Mouse (Mus musculus): ENCODE data around the gene Tmem14c. TPM values are rescaled to one million over a fixed set of nuclear protein-coding genes. Genes with fewer than 3 reads are reported as not detected.
A peak's percentile ranks its signal among the peaks of the same experiment; 100 is the strongest.
"Not testable (repeated sequence)": the region's sequence is repeated elsewhere in the genome, so short reads cannot be mapped to it uniquely, and the experiment has no call there.

Tmem14c gene
- polyA plus RNA-seq, 1 experiment, result 79.0 TPM

- Histone ChIP-seq H3K36me3 (ENCODE audit: control insufficient read depth, insufficient read depth, low read length) (no peaks in the 10 kb centered on the region), H3K27me3 (ENCODE audit: control insufficient read depth, insufficient read depth, low read length) (no peaks in the 10 kb centered on the region), H3K4me1 (ENCODE audit: control insufficient read depth, insufficient read depth, insufficient read length, low read length) (peaks cover 2% of the 10 kb centered on the region; the same call in 1 of the 2 replicates), H3K27ac (ENCODE audit: insufficient read depth, low read depth, low read length) (no peak overlapping the region), H3K4me3 (ENCODE audit: low read depth, low read length) (no peak overlapping the region)
- WGBS, result 23% methylated on average over 7 of the region's 7 CpGs
- TF ChIP-seq CTCF (IDR thresholded peaks at IDR 0.05; ENCODE audit: extremely low read depth, insufficient read length, insufficient replicate concordance, low read depth, low read length), result peak; percentile 82; the same call in 1 of the 2 replicates
- no peak for TF ChIP-seq POLR2A (IDR thresholded peaks at IDR 0.05; ENCODE audit: low read depth, low read length)
These were observed 38.5 kb upstream of the Tmem14c start for GRCm38 (mm10) chr13:40977609-40978008.

- H3K4me1 ChIP-seq (ENCODE audit: control insufficient read depth, insufficient read depth, insufficient read length, low read length), result peaks cover 2% of the 10 kb centered on the region; the same call in 1 of the 2 replicates
- 64% methylated on average over 4 of the region's 4 CpGs for WGBS
- no peak overlapping the region for H3K4me3 ChIP-seq (ENCODE audit: low read depth, low read length)
- H3K27me3 ChIP-seq (ENCODE audit: control insufficient read depth, insufficient read depth, low read length), result no peaks in the 10 kb centered on the region
- no peak overlapping the region for H3K27ac ChIP-seq (ENCODE audit: insufficient read depth, low read depth, low read length)
- TF ChIP-seq CTCF (IDR thresholded peaks at IDR 0.05; ENCODE audit: extremely low read depth, insufficient read length, insufficient replicate concordance, low read depth, low read length) (no peak), POLR2A (IDR thresholded peaks at IDR 0.05; ENCODE audit: low read depth, low read length) (no peak)
- no peaks in the 10 kb centered on the region for H3K36me3 ChIP-seq (ENCODE audit: control insufficient read depth, insufficient read depth, low read length)
These were observed 37.4 kb upstream of the Tmem14c start for GRCm38 (mm10) chr13:40978652-40979051.

- Histone ChIP-seq H3K27me3 (ENCODE audit: control insufficient read depth, insufficient read depth, low read length) (no peaks in the 10 kb centered on the region), H3K27ac (ENCODE audit: insufficient read depth, low read depth, low read length) (no peak overlapping the region), H3K4me3 (ENCODE audit: low read depth, low read length) (no peak overlapping the region), H3K36me3 (ENCODE audit: control insufficient read depth, insufficient read depth, low read length) (no peaks in the 10 kb centered on the region), H3K4me1 (ENCODE audit: control insufficient read depth, insufficient read depth, insufficient read length, low read length) (peaks cover 2% of the 10 kb centered on the region; the same call in 1 of the 2 replicates)
- TF ChIP-seq CTCF (IDR thresholded peaks at IDR 0.05; ENCODE audit: extremely low read depth, insufficient read length, insufficient replicate concordance, low read depth, low read length) (no peak), POLR2A (IDR thresholded peaks at IDR 0.05; ENCODE audit: low read depth, low read length) (no peak)
- 24% methylated on average over 2 of the region's 2 CpGs for WGBS
These were observed 36.8 kb upstream of the Tmem14c start for GRCm38 (mm10) chr13:40979321-40979720.

GRCm38 (mm10) chr13:40982759-40983158, 33.3 kb upstream of the Tmem14c start:
- 70% methylated on average over 1 of the region's 1 CpGs for WGBS
- TF ChIP-seq CTCF (IDR thresholded peaks at IDR 0.05; ENCODE audit: extremely low read depth, insufficient read length, insufficient replicate concordance, low read depth, low read length) (no peak), POLR2A (IDR thresholded peaks at IDR 0.05; ENCODE audit: low read depth, low read length) (no peak)
- Histone ChIP-seq H3K27ac (ENCODE audit: insufficient read depth, low read depth, low read length) (no peak overlapping the region), H3K27me3 (ENCODE audit: control insufficient read depth, insufficient read depth, low read length) (no peaks in the 10 kb centered on the region), H3K4me3 (ENCODE audit: low read depth, low read length) (no peak overlapping the region), H3K36me3 (ENCODE audit: control insufficient read depth, insufficient read depth, low read length) (no peaks in the 10 kb centered on the region), H3K4me1 (ENCODE audit: control insufficient read depth, insufficient read depth, insufficient read length, low read length) (peaks cover 2% of the 10 kb centered on the region; the same call in 1 of the 2 replicates)

- Histone ChIP-seq H3K4me3 (ENCODE audit: low read depth, low read length) (no peak overlapping the region), H3K27ac (ENCODE audit: insufficient read depth, low read depth, low read length) (no peak overlapping the region), H3K4me1 (ENCODE audit: control insufficient read depth, insufficient read depth, insufficient read length, low read length) (no peaks in the 10 kb centered on the region), H3K27me3 (ENCODE audit: control insufficient read depth, insufficient read depth, low read length) (no peaks in the 10 kb centered on the region; the same call in 1 of the 2 replicates), H3K36me3 (ENCODE audit: control insufficient read depth, insufficient read depth, low read length) (no peaks in the 10 kb centered on the region)
- 96% methylated on average over 5 of the region's 5 CpGs for WGBS
- TF ChIP-seq CTCF (IDR thresholded peaks at IDR 0.05; ENCODE audit: extremely low read depth, insufficient read length, insufficient replicate concordance, low read depth, low read length), result no peak
- TF ChIP-seq POLR2A (IDR thresholded peaks at IDR 0.05; ENCODE audit: low read depth, low read length), result no peak
These were observed 30.0 kb upstream of the Tmem14c start for GRCm38 (mm10) chr13:40986081-40986480.

- H3K27me3 ChIP-seq (ENCODE audit: control insufficient read depth, insufficient read depth, low read length); H3K27ac ChIP-seq (ENCODE audit: insufficient read depth, low read depth, low read length); H3K36me3 ChIP-seq (ENCODE audit: control insufficient read depth, insufficient read depth, low read length); H3K4me3 ChIP-seq (ENCODE audit: low read depth, low read length); H3K4me1 ChIP-seq (ENCODE audit: control insufficient read depth, insufficient read depth, insufficient read length, low read length): not testable (repeated sequence)
- 66% methylated on average over 4 of the region's 4 CpGs for WGBS
These were observed 28.3 kb upstream of the Tmem14c start for GRCm38 (mm10) chr13:40987608-40988303.

- WGBS, result 76% methylated on average over 2 of the region's 2 CpGs
- Histone ChIP-seq H3K36me3 (ENCODE audit: control insufficient read depth, insufficient read depth, low read length) (no peaks in the 10 kb centered on the region), H3K27ac (ENCODE audit: insufficient read depth, low read depth, low read length) (no peak overlapping the region), H3K4me1 (ENCODE audit: control insufficient read depth, insufficient read depth, insufficient read length, low read length) (no peaks in the 10 kb centered on the region), H3K27me3 (ENCODE audit: control insufficient read depth, insufficient read depth, low read length) (no peaks in the 10 kb centered on the region; the same call in 1 of the 2 replicates), H3K4me3 (ENCODE audit: low read depth, low read length) (no peak overlapping the region)
- no peak for TF ChIP-seq POLR2A (IDR thresholded peaks at IDR 0.05; ENCODE audit: low read depth, low read length)
- no peak for TF ChIP-seq CTCF (IDR thresholded peaks at IDR 0.05; ENCODE audit: extremely low read depth, insufficient read length, insufficient replicate concordance, low read depth, low read length)
These were observed 27.7 kb upstream of the Tmem14c start for GRCm38 (mm10) chr13:40988418-40988817.

All from small intestine, adult 2 months (tissue).